ENCODE assay signal across 13 mouse cellular contexts in the genomic region with DNA sequence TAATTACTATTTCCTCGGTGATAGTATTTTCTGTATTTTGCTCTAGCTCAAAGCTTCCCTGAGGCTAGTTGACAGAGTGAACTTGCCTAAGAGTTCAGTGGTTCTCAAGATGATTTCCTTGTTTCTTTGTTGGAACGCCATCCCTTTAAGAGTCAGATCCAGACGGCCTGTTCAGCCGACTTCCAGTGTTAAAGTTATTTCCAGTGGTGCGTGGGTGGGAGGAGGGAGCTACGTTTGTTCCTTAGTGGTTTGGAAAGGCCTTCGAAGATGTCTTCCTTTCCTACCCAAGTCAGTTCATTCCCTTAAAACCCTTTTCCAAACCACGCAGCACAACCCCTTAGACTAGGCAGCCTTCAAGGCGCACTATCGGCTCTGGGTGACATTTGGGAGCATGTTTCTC. TPM values are rescaled to one million over a fixed set of nuclear protein-coding genes. Genes with fewer than 3 reads are reported as not detected.
DNase-seq lines count a peak whose midpoint lies in the region; ATAC-seq lines count a peak whose summit lies in the region.
"Had no signal": no experiment of that assay in that cellular context is flagged by ENCODE, and none has a peak within 500 bp of the region (broad histone marks: within the 10 kb centered on the region; RNA-seq: fewer than 3 reads in every experiment).

No protein-coding gene starts in this region.

- no peak overlapping the region for H3K4me3 ChIP-seq in kidney, embryonic 16.5 days (ENCODE audit: low read length)
- H3K4me3 ChIP-seq in heart, embryonic 16.5 days (ENCODE audit: low read length), result no peak overlapping the region
- no peak overlapping the region for H3K4me3 ChIP-seq in hindbrain, embryonic 11.5 days (ENCODE audit: low read depth, low read length)

- H3K9ac ChIP-seq in kidney, embryonic 16.5 days (replicated peaks; ENCODE audit: low read length), result no peak overlapping the region
- H3K9ac ChIP-seq in heart, embryonic 16.5 days (ENCODE audit: low read length), result no peak overlapping the region
- H3K9ac ChIP-seq in hindbrain, embryonic 11.5 days (ENCODE audit: low read depth, low read length), result no peak overlapping the region
- H3K9ac ChIP-seq: liver, embryonic 14.5 days had no signal

- no peaks in the 10 kb centered on the region for H3K9me3 ChIP-seq in kidney, embryonic 16.5 days (ENCODE audit: low read length)
- H3K9me3 ChIP-seq in heart, embryonic 16.5 days (replicated peaks; ENCODE audit: control insufficient read depth, low read length), result no peaks in the 10 kb centered on the region
- H3K9me3 ChIP-seq in hindbrain, embryonic 11.5 days (ENCODE audit: control insufficient read depth, low read length), result no peaks in the 10 kb centered on the region

- H3K36me3 ChIP-seq in kidney, embryonic 16.5 days (ENCODE audit: insufficient read depth, low read length), result no peaks in the 10 kb centered on the region
- H3K36me3 ChIP-seq in heart, embryonic 16.5 days (ENCODE audit: control insufficient read depth, insufficient read depth), result no peaks in the 10 kb centered on the region
- no peaks in the 10 kb centered on the region for H3K36me3 ChIP-seq in hindbrain, embryonic 11.5 days (ENCODE audit: control insufficient read depth, insufficient read depth, low read length)

- H3K27ac ChIP-seq in kidney, embryonic 16.5 days (ENCODE audit: low read length), result peak overlapping the region; percentile 29; the same call in 1 of the 2 replicates
- 0 out of 2 replicates have a peak overlapping the region, but pooled peaks have one; percentile 5 for H3K27ac ChIP-seq in heart, embryonic 16.5 days (ENCODE audit: low read length)
- H3K27ac ChIP-seq in hindbrain, embryonic 11.5 days (ENCODE audit: low read depth, low read length), result no peak overlapping the region
- H3K27ac ChIP-seq: liver, embryonic 14.5 days had no signal

- ATAC-seq in kidney, embryonic 16.5 days (ENCODE audit: low FRiP score, low TSS enrichment), result no peak
- no peak for ATAC-seq in heart, embryonic 16.5 days (replicated peaks; ENCODE audit: extremely low read depth, insufficient read depth, low FRiP score)
- no peak for ATAC-seq in hindbrain, embryonic 11.5 days (ENCODE audit: low FRiP score)
- ATAC-seq: inflammation-experienced regulatory T-cells, adult 6 months had no signal

- no peak for DNase-seq in kidney, adult 11 months
- peak; percentile 68 for DNase-seq in heart, adult 8-10 months (ENCODE audit: low spot score)
- DNase-seq in lung, postnatal 10 days, result peak; percentile 67
- no peak for DNase-seq in spleen, adult 12 weeks (ENCODE audit: low spot score)
- no peak for DNase-seq in cerebellum, adult 11-12 months
- DNase-seq in hindbrain, embryonic 11.5 days (ENCODE audit: low spot score), result no peak
- DNase-seq: adrenal gland, postnatal 14 days; cerebellum, adult 2 months; retina, postnatal 1 day had no signal

- H3K4me2 ChIP-seq in kidney, embryonic 16.5 days (replicated peaks; ENCODE audit: low read depth, low read length), result no peak overlapping the region
- no peak overlapping the region for H3K4me2 ChIP-seq in heart, embryonic 16.5 days (ENCODE audit: low read depth, low read length)
- H3K4me2 ChIP-seq in hindbrain, embryonic 11.5 days (replicated peaks; ENCODE audit: low read depth, low read length), result no peak overlapping the region

- peaks cover 37% of the 10 kb centered on the region for H3K4me1 ChIP-seq in kidney, embryonic 16.5 days (ENCODE audit: insufficient read depth, low read length)
- peaks cover 34% of the 10 kb centered on the region for H3K4me1 ChIP-seq in heart, embryonic 16.5 days (ENCODE audit: control insufficient read depth, insufficient read depth, low read length)
- no peaks in the 10 kb centered on the region; the same call in 1 of the 2 replicates for H3K4me1 ChIP-seq in hindbrain, embryonic 11.5 days (replicated peaks; ENCODE audit: control insufficient read depth, insufficient read depth, low read length)

- no peaks in the 10 kb centered on the region for H3K27me3 ChIP-seq in kidney, embryonic 16.5 days (ENCODE audit: insufficient read depth, low read length)
- no peaks in the 10 kb centered on the region for H3K27me3 ChIP-seq in heart, embryonic 16.5 days (ENCODE audit: control insufficient read depth, insufficient read depth, low read length)
- H3K27me3 ChIP-seq in hindbrain, embryonic 11.5 days (ENCODE audit: control insufficient read depth, insufficient read depth, low read length), result no peaks in the 10 kb centered on the region

- 63% methylated on average over 10 of the region's 10 CpGs for WGBS in kidney, embryonic 16.5 days
- WGBS in heart, embryonic 16.5 days, result 61% methylated on average over 10 of the region's 10 CpGs
- 79% methylated on average over 10 of the region's 10 CpGs for WGBS in hindbrain, embryonic 11.5 days

RNA-seq across cellular contexts. Expression of a gene that starts 58.9 kb away (rescaled TPM):
- polyA plus RNA-seq in kidney, embryonic 16.5 days (2015; fragmentation: Nextera tagmentation; extraction: Ambion mirVana), result 6.8 and 7.5 TPM in 2 replicates
- total RNA-seq in heart, adult 8-10 months (2022), result 1 to 10 TPM in 1 of 4 experiments, under 1 TPM in 3; 0.79 to 1.1 (median 0.97) TPM
- polyA plus RNA-seq in heart, embryonic 16.5 days (2015; fragmentation: Nextera tagmentation; extraction: Ambion mirVana), result 5.7 and 6.1 TPM in 2 replicates
- polyA plus RNA-seq in hindbrain, embryonic 11.5 days (2014; fragmentation: Nextera tagmentation; extraction: Ambion mirVana), result 12.0 and 13.7 TPM in 2 replicates

Comparison
In these comparisons a context has a peak if more than half of its experiments do, and no peak if none do; other contexts are left out.
1. DNase-seq: peak in heart, adult 8-10 months (single experiment) and lung, postnatal 10 days (single experiment); none in kidney, adult 11 months (single experiment), spleen, adult 12 weeks (single experiment), cerebellum, adult 11-12 months (single experiment) and hindbrain, embryonic 11.5 days (single experiment).